Mouse (Mus musculus): ENCODE measurements around the gene Cort. TPM values are rescaled to one million over a fixed set of nuclear protein-coding genes. Genes with fewer than 3 reads are reported as not detected.
"Not testable (repeated sequence)": the region's sequence is repeated elsewhere in the genome, so short reads cannot be mapped to it uniquely, and the experiment has no call there.

The Cort gene
- 0.67 TPM in 1 of 2 replicates, not detected in the other for polyA plus RNA-seq (2014; fragmentation: Nextera tagmentation; extraction: Ambion mirVana)

GRCm38 (mm10) chr4:149126663-149127062, at the start of gene Cort:
Gene Cort, minus strand, starts transcription at chr4:149126763.
- Histone ChIP-seq H3K4me1 (ENCODE audit: control insufficient read depth, insufficient read depth, low read length) (no peaks in the 10 kb centered on the region), H3K27ac (replicated peaks; ENCODE audit: low read depth, low read length) (no peak within 1 kb of the TSS), H3K36me3 (replicated peaks; ENCODE audit: control insufficient read depth, insufficient read depth, low read depth, low read length) (peaks cover 7% of the 10 kb centered on the region), H3K4me2 (ENCODE audit: low read depth, low read length) (no peak within 1 kb of the TSS), H3K9me3 (replicated peaks; ENCODE audit: control insufficient read depth, low read length) (no peaks in the 10 kb centered on the region), H3K4me3 (ENCODE audit: low read depth, low read length) (no peak within 1 kb of the TSS), H3K9ac (replicated peaks; ENCODE audit: low read length) (no peak within 1 kb of the TSS), H3K27me3 (ENCODE audit: control insufficient read depth, insufficient read depth, low read length) (no peaks in the 10 kb centered on the region)
- WGBS: 84% methylated on average over 11 of the region's 11 CpGs
- DNase-seq (ENCODE audit: low spot score): no peak
- ATAC-seq (replicated peaks; ENCODE audit: insufficient number of reproducible peaks, low FRiP score, low TSS enrichment, low read depth): no peak

- Histone ChIP-seq H3K9me3 (replicated peaks; ENCODE audit: control insufficient read depth, low read length) (no peaks in the 10 kb centered on the region), H3K4me1 (ENCODE audit: control insufficient read depth, insufficient read depth, low read length) (no peaks in the 10 kb centered on the region), H3K36me3 (replicated peaks; ENCODE audit: control insufficient read depth, insufficient read depth, low read depth, low read length) (no peaks in the 10 kb centered on the region), H3K27ac (replicated peaks; ENCODE audit: low read depth, low read length) (no peak overlapping the region), H3K4me2 (ENCODE audit: low read depth, low read length) (no peak overlapping the region), H3K27me3 (ENCODE audit: control insufficient read depth, insufficient read depth, low read length) (no peaks in the 10 kb centered on the region), H3K4me3 (ENCODE audit: low read depth, low read length) (no peak overlapping the region), H3K9ac (replicated peaks; ENCODE audit: low read length) (no peak overlapping the region)
- 84% methylated on average over 6 of the region's 6 CpGs for WGBS
- ATAC-seq (replicated peaks; ENCODE audit: insufficient number of reproducible peaks, low FRiP score, low TSS enrichment, low read depth) (no peak), DNase-seq (ENCODE audit: low spot score) (no peak)
These were observed 47.1 kb upstream of the Cort start for GRCm38 (mm10) chr4:149173661-149174060.

- H3K27ac ChIP-seq (replicated peaks; ENCODE audit: low read depth, low read length): no peak overlapping the region
- ATAC-seq (replicated peaks; ENCODE audit: insufficient number of reproducible peaks, low FRiP score, low TSS enrichment, low read depth): no peak
- H3K9me3 ChIP-seq (replicated peaks; ENCODE audit: control insufficient read depth, low read length): no peaks in the 10 kb centered on the region
These were observed 46.1 kb upstream of the Cort start for GRCm38 (mm10) chr4:149172666-149173065.

GRCm38 (mm10) chr4:149172083-149172482, 45.5 kb upstream of the Cort start:
- H3K9ac ChIP-seq (replicated peaks; ENCODE audit: low read length): no peak overlapping the region
- 85% methylated on average over 5 of the region's 5 CpGs for WGBS
- H3K4me2 ChIP-seq (ENCODE audit: low read depth, low read length): no peak overlapping the region
- ATAC-seq (replicated peaks; ENCODE audit: insufficient number of reproducible peaks, low FRiP score, low TSS enrichment, low read depth): no peak
- DNase-seq (ENCODE audit: low spot score): no peak
- no peak overlapping the region for H3K27ac ChIP-seq (replicated peaks; ENCODE audit: low read depth, low read length)
- no peak overlapping the region for H3K4me3 ChIP-seq (ENCODE audit: low read depth, low read length)
- no peaks in the 10 kb centered on the region for H3K9me3 ChIP-seq (replicated peaks; ENCODE audit: control insufficient read depth, low read length)
- H3K27me3 ChIP-seq (ENCODE audit: control insufficient read depth, insufficient read depth, low read length): no peaks in the 10 kb centered on the region
- H3K36me3 ChIP-seq (replicated peaks; ENCODE audit: control insufficient read depth, insufficient read depth, low read depth, low read length): no peaks in the 10 kb centered on the region
- H3K4me1 ChIP-seq (ENCODE audit: control insufficient read depth, insufficient read depth, low read length): no peaks in the 10 kb centered on the region

More at GRCm38 (mm10) chr4:149172666-149173065, 46.1 kb upstream of the Cort start:
- Histone ChIP-seq H3K9ac (replicated peaks; ENCODE audit: low read length) (no peak overlapping the region), H3K4me2 (ENCODE audit: low read depth, low read length) (no peak overlapping the region), H3K36me3 (replicated peaks; ENCODE audit: control insufficient read depth, insufficient read depth, low read depth, low read length) (no peaks in the 10 kb centered on the region), H3K4me1 (ENCODE audit: control insufficient read depth, insufficient read depth, low read length) (no peaks in the 10 kb centered on the region), H3K27me3 (ENCODE audit: control insufficient read depth, insufficient read depth, low read length) (no peaks in the 10 kb centered on the region), H3K4me3 (ENCODE audit: low read depth, low read length) (no peak overlapping the region)
- DNase-seq (ENCODE audit: low spot score): no peak
- 76% methylated on average over 2 of the region's 2 CpGs for WGBS

GRCm38 (mm10) chr4:149171581-149171981, 45.0 kb upstream of the Cort start:
- no peak overlapping the region for H3K4me2 ChIP-seq (ENCODE audit: low read depth, low read length)
- no peak overlapping the region for H3K9ac ChIP-seq (replicated peaks; ENCODE audit: low read length)
- peaks cover 2% of the 10 kb centered on the region; the same call in 1 of the 2 replicates for H3K4me1 ChIP-seq (ENCODE audit: control insufficient read depth, insufficient read depth, low read length)
- no peaks in the 10 kb centered on the region for H3K9me3 ChIP-seq (replicated peaks; ENCODE audit: control insufficient read depth, low read length)
- no peak overlapping the region for H3K4me3 ChIP-seq (ENCODE audit: low read depth, low read length)
- H3K27ac ChIP-seq (replicated peaks; ENCODE audit: low read depth, low read length): no peak overlapping the region
- DNase-seq (ENCODE audit: low spot score): no peak
- no peaks in the 10 kb centered on the region for H3K27me3 ChIP-seq (ENCODE audit: control insufficient read depth, insufficient read depth, low read length)
- WGBS: 76% methylated on average over 5 of the region's 5 CpGs
- H3K36me3 ChIP-seq (replicated peaks; ENCODE audit: control insufficient read depth, insufficient read depth, low read depth, low read length): no peaks in the 10 kb centered on the region
- ATAC-seq (replicated peaks; ENCODE audit: insufficient number of reproducible peaks, low FRiP score, low TSS enrichment, low read depth): no peak

GRCm38 (mm10) chr4:149170394-149170931, 43.9 kb upstream of the Cort start:
- no peak for DNase-seq (ENCODE audit: low spot score)
- Histone ChIP-seq H3K9ac (replicated peaks; ENCODE audit: low read length) (no peak overlapping the region), H3K27ac (replicated peaks; ENCODE audit: low read depth, low read length) (0 out of 2 replicates have a peak overlapping the region, but pooled peaks have one; percentile 4), H3K4me3 (ENCODE audit: low read depth, low read length) (no peak overlapping the region), H3K36me3 (replicated peaks; ENCODE audit: control insufficient read depth, insufficient read depth, low read depth, low read length) (no peaks in the 10 kb centered on the region), H3K4me2 (ENCODE audit: low read depth, low read length) (no peak overlapping the region), H3K27me3 (ENCODE audit: control insufficient read depth, insufficient read depth, low read length) (no peaks in the 10 kb centered on the region), H3K9me3 (replicated peaks; ENCODE audit: control insufficient read depth, low read length) (no peaks in the 10 kb centered on the region), H3K4me1 (ENCODE audit: control insufficient read depth, insufficient read depth, low read length) (peaks cover 2% of the 10 kb centered on the region; the same call in 1 of the 2 replicates)
- no peak for ATAC-seq (replicated peaks; ENCODE audit: insufficient number of reproducible peaks, low FRiP score, low TSS enrichment, low read depth)
- 61% methylated on average over 7 of the region's 7 CpGs for WGBS

GRCm38 (mm10) chr4:149169926-149170325, 43.4 kb upstream of the Cort start:
- not testable (repeated sequence) for H3K36me3 ChIP-seq (replicated peaks; ENCODE audit: control insufficient read depth, insufficient read depth, low read depth, low read length); H3K27me3 ChIP-seq (ENCODE audit: control insufficient read depth, insufficient read depth, low read length); ATAC-seq (replicated peaks; ENCODE audit: insufficient number of reproducible peaks, low FRiP score, low TSS enrichment, low read depth); H3K9me3 ChIP-seq (replicated peaks; ENCODE audit: control insufficient read depth, low read length); H3K27ac ChIP-seq (replicated peaks; ENCODE audit: low read depth, low read length); H3K9ac ChIP-seq (replicated peaks; ENCODE audit: low read length); DNase-seq (ENCODE audit: low spot score); H3K4me2 ChIP-seq (ENCODE audit: low read depth, low read length); H3K4me3 ChIP-seq (ENCODE audit: low read depth, low read length); H3K4me1 ChIP-seq (ENCODE audit: control insufficient read depth, insufficient read depth, low read length)
- WGBS: 79% methylated on average over 7 of the region's 8 CpGs

GRCm38 (mm10) chr4:149168016-149168415, 41.5 kb upstream of the Cort start:
- 56% methylated on average over 2 of the region's 2 CpGs for WGBS
- no peaks in the 10 kb centered on the region; the same call in 1 of the 2 replicates for H3K36me3 ChIP-seq (replicated peaks; ENCODE audit: control insufficient read depth, insufficient read depth, low read depth, low read length)
- H3K9ac ChIP-seq (replicated peaks; ENCODE audit: low read length): no peak overlapping the region
- DNase-seq (ENCODE audit: low spot score) (no peak), ATAC-seq (replicated peaks; ENCODE audit: insufficient number of reproducible peaks, low FRiP score, low TSS enrichment, low read depth) (no peak)
- peaks cover 2% of the 10 kb centered on the region; the same call in 1 of the 2 replicates for H3K4me1 ChIP-seq (ENCODE audit: control insufficient read depth, insufficient read depth, low read length)
- H3K27me3 ChIP-seq (ENCODE audit: control insufficient read depth, insufficient read depth, low read length): no peaks in the 10 kb centered on the region
- no peaks in the 10 kb centered on the region for H3K9me3 ChIP-seq (replicated peaks; ENCODE audit: control insufficient read depth, low read length)
- no peak overlapping the region for H3K4me2 ChIP-seq (ENCODE audit: low read depth, low read length)
- H3K27ac ChIP-seq (replicated peaks; ENCODE audit: low read depth, low read length): no peak overlapping the region
- no peak overlapping the region for H3K4me3 ChIP-seq (ENCODE audit: low read depth, low read length)
